Mouse (Mus musculus) kidney, adult 9 months (tissue): ENCODE data around the gene Ric3.

Experiments used
- DNase-seq: peaks from one replicate; pipeline ENCODE4 v3.0.0; 2022

The Ric3 gene

GRCm38 (mm10) chr7:109039445-109039844, 43.7 kb downstream of the Ric3 start:
- no peak for DNase-seq

GRCm38 (mm10) chr7:109038987-109039386, 44.1 kb downstream of the Ric3 start:
- no peak for DNase-seq

GRCm38 (mm10) chr7:109038121-109038735, 44.9 kb downstream of the Ric3 start:
- no peak for DNase-seq

- no peak for DNase-seq
These were observed 51.1 kb downstream of the Ric3 start for GRCm38 (mm10) chr7:109032054-109032453.

GRCm38 (mm10) chr7:109031331-109031730, 51.8 kb downstream of the Ric3 start:
- DNase-seq: no peak

- DNase-seq: no peak
These were observed 53.1 kb downstream of the Ric3 start for GRCm38 (mm10) chr7:109029961-109030465.

GRCm38 (mm10) chr7:109028204-109028603, 54.9 kb downstream of the Ric3 start:
- peak; percentile 69 for DNase-seq

- no peak for DNase-seq
These were observed 55.4 kb downstream of the Ric3 start for GRCm38 (mm10) chr7:109027721-109028120.

GRCm38 (mm10) chr7:109026976-109027375, 56.2 kb downstream of the Ric3 start:
- no peak for DNase-seq

- peak; percentile 36 for DNase-seq
These were observed 57.4 kb downstream of the Ric3 start for GRCm38 (mm10) chr7:109025743-109026142.

GRCm38 (mm10) chr7:109021428-109021827, 61.7 kb downstream of the Ric3 start:
- peak; percentile 73 for DNase-seq

- DNase-seq: no peak
These were observed 63.9 kb downstream of the Ric3 start for GRCm38 (mm10) chr7:109019243-109019642.

- DNase-seq: no peak
These were observed 66.7 kb downstream of the Ric3 start for GRCm38 (mm10) chr7:109016378-109016923.

GRCm38 (mm10) chr7:109014851-109015250, 68.3 kb downstream of the Ric3 start:
- DNase-seq: no peak

GRCm38 (mm10) chr7:109012998-109013625, 70.0 kb downstream of the Ric3 start:
- DNase-seq: no peak

GRCm38 (mm10) chr7:109012575-109012974, 70.6 kb downstream of the Ric3 start:
- DNase-seq: no peak

GRCm38 (mm10) chr7:109011596-109012180, 71.4 kb downstream of the Ric3 start:
- DNase-seq: no peak

- no peak for DNase-seq
These were observed 72.2 kb downstream of the Ric3 start for GRCm38 (mm10) chr7:109010720-109011595.

GRCm38 (mm10) chr7:109009260-109009659, 73.9 kb downstream of the Ric3 start:
- DNase-seq: no peak

- no peak for DNase-seq
These were observed 79.5 kb downstream of the Ric3 start for GRCm38 (mm10) chr7:109003653-109004052.

GRCm38 (mm10) chr7:109001971-109002370, 81.2 kb downstream of the Ric3 start:
- no peak for DNase-seq

GRCm38 (mm10) chr7:109000315-109000954, 82.7 kb downstream of the Ric3 start:
- peak; percentile 27 for DNase-seq
